Mouse (Mus musculus) spleen, adult 2 months (tissue): ENCODE measurements around the gene Fcmr.

Experiments
- CTCF ChIP-seq: fragments of 200-500 bp; IDR thresholded peaks from 2 replicates; pipeline ENCODE4 v1.5.1; 2011; ENCODE audit warnings: mild to moderate bottlenecking, inconsistent platforms; ENCODE audit not compliant: insufficient read depth, insufficient read length, insufficient replicate concordance; ENCODE audit errors: extremely low read depth
- POLR2A ChIP-seq: fragments of 200-500 bp; IDR thresholded peaks from 2 replicates; pipeline ENCODE4 v1.6.1; 2011; ENCODE audit warnings: low read depth, low read length, inconsistent platforms

- TF ChIP-seq POLR2A (no peak), CTCF (no peak)
Observed at GRCm38 (mm10) chr1:130918323-130918980, 53.0 kb downstream of the Fcmr start.
